Comparison of ENCODE assay signal across 7 mouse cellular contexts in genomic region chr5:98185806-98186751, GRCm38 (mm10). TPM values are rescaled to one million over a fixed set of nuclear protein-coding genes. Genes with fewer than 3 reads are reported as not detected.
DNase-seq lines count a peak whose midpoint lies in the region; ATAC-seq lines count a peak whose summit lies in the region.

No protein-coding gene starts in this region.

- H3K9ac ChIP-seq in heart, embryonic 11.5 days (ENCODE audit: low read depth, low read length) = peak overlapping the region; percentile 54
- 0 out of 2 replicates have a peak overlapping the region, but pooled peaks have one; percentile 27 for H3K9ac ChIP-seq in limb, embryonic 11.5 days (ENCODE audit: low read length)

- no peak overlapping the region for H3K27ac ChIP-seq in heart, embryonic 11.5 days (ENCODE audit: low read depth, low read length)
- no peak overlapping the region for H3K27ac ChIP-seq in limb, embryonic 11.5 days (replicated peaks; ENCODE audit: low read depth, low read length)

- peak overlapping the region; percentile 58 for H3K4me3 ChIP-seq in heart, embryonic 11.5 days (ENCODE audit: low read depth, low read length)
- H3K4me3 ChIP-seq in limb, embryonic 11.5 days (ENCODE audit: low read depth, low read length) = peak overlapping the region; percentile 49

- H3K4me2 ChIP-seq in heart, embryonic 11.5 days = peak overlapping the region; percentile 92
- peak overlapping the region; percentile 63 for H3K4me2 ChIP-seq in limb, embryonic 11.5 days (ENCODE audit: low read depth, severe bottlenecking)

- peaks cover 91% of the 10 kb centered on the region for H3K27me3 ChIP-seq in heart, embryonic 11.5 days (ENCODE audit: control insufficient read depth, insufficient read depth, low read length)
- peaks cover 81% of the 10 kb centered on the region for H3K27me3 ChIP-seq in limb, embryonic 11.5 days (ENCODE audit: control insufficient read depth, insufficient read depth, low read length)

- peak; percentile 20 for DNase-seq in right cerebral cortex, adult 18-20 months
- no peak for DNase-seq in right cerebral cortex, postnatal 36 days (ENCODE audit: low spot score in 2 of 2)
- DNase-seq in cerebellum, postnatal 10 days = peak; percentile 83
- peak; percentile 70 for DNase-seq in limb, embryonic 11.5 days (ENCODE audit: low spot score)
- peak; percentile 24 for DNase-seq in naive thymus-derived CD4-positive, alpha-beta T cell, adult 2 months (ENCODE audit: low read depth)
- DNase-seq in frontal cortex, adult 2 months (ENCODE audit: extremely low spot score in 1 of 2, low spot score in 1 of 2) = no peak

- no peaks in the 10 kb centered on the region for H3K9me3 ChIP-seq in heart, embryonic 11.5 days (replicated peaks; ENCODE audit: control insufficient read depth, low read length)
- H3K9me3 ChIP-seq in limb, embryonic 11.5 days (ENCODE audit: control insufficient read depth, low read length) = no peaks in the 10 kb centered on the region

- ATAC-seq in heart, embryonic 11.5 days (replicated peaks; ENCODE audit: insufficient number of reproducible peaks, low FRiP score, low TSS enrichment) = 0 out of 2 replicates have a peak, but pooled peaks have one; percentile 17
- 0 out of 2 replicates have a peak, but pooled peaks have one; percentile 36 for ATAC-seq in limb, embryonic 11.5 days (ENCODE audit: insufficient number of reproducible peaks, low FRiP score, low TSS enrichment, low read depth)

- under 1% methylated on average over 94 of the region's 106 CpGs for WGBS in heart, embryonic 11.5 days (ENCODE audit: insufficient replicate concordance)
- WGBS in limb, embryonic 11.5 days = under 1% methylated on average over 69 of the region's 106 CpGs

- H3K36me3 ChIP-seq in heart, embryonic 11.5 days (ENCODE audit: control insufficient read depth, insufficient read depth, low read length) = no peaks in the 10 kb centered on the region
- no peaks in the 10 kb centered on the region for H3K36me3 ChIP-seq in limb, embryonic 11.5 days (ENCODE audit: control insufficient read depth, insufficient read depth, low read length)

- H3K4me1 ChIP-seq in heart, embryonic 11.5 days (ENCODE audit: control insufficient read depth, insufficient read depth, low read length) = peaks cover 12% of the 10 kb centered on the region
- peaks cover 10% of the 10 kb centered on the region; the same call in 1 of the 2 replicates for H3K4me1 ChIP-seq in limb, embryonic 11.5 days (ENCODE audit: control insufficient read depth, insufficient read depth, low read length)

RNA-seq across cellular contexts. Expression of gene Prdm8, which starts 19.1 kb away (rescaled TPM):
- not detected in 2 replicates for polyA plus RNA-seq in heart, embryonic 11.5 days (2014; fragmentation: Nextera tagmentation; extraction: Ambion mirVana)
- polyA plus RNA-seq in limb, embryonic 11.5 days (2014; fragmentation: Nextera tagmentation; extraction: Ambion mirVana) = 0.07 and 0.10 TPM in 2 replicates
- polyA plus RNA-seq in frontal cortex, adult 2 months (2012; rRNA removed) = 11.9 and 13.9 TPM in 2 replicates

Comparison
In these comparisons a context has a peak if more than half of its experiments do, and no peak if none do; other contexts are left out.
1. DNase-seq: peak in right cerebral cortex, adult 18-20 months (single experiment), cerebellum, postnatal 10 days (2 of 2), limb, embryonic 11.5 days (single experiment) and naive thymus-derived CD4-positive, alpha-beta T cell, adult 2 months (single experiment); none in right cerebral cortex, postnatal 36 days (0 of 2) and frontal cortex, adult 2 months (0 of 2).
2. RNA of gene Prdm8, which starts 19.1 kb away (polyA plus RNA-seq): 11.9 to 13.9 TPM in frontal cortex, adult 2 months; 0.07 to 0.10 TPM in limb, embryonic 11.5 days and not detected in heart, embryonic 11.5 days; every median in the first group is over 10 times any median in the second.